In genomic region chr3:101523239-101523638, GRCm38 (mm10) we compare ENCODE assay signal across 22 mouse cellular contexts.
A peak's percentile ranks its signal among the peaks of the same experiment; 100 is the strongest.
DNase-seq lines count a peak whose midpoint lies in the region; ATAC-seq and TF ChIP-seq lines count a peak whose summit lies in the region.
"Had no signal": no experiment of that assay in that cellular context is flagged by ENCODE, and none has a peak within 500 bp of the region (broad histone marks: within the 10 kb centered on the region; RNA-seq: fewer than 3 reads in every experiment).

No protein-coding gene starts in this region.

- no peaks in the 10 kb centered on the region for H3K9me3 ChIP-seq in forebrain, embryonic 14.5 days (replicated peaks; ENCODE audit: control insufficient read depth, low read length)
- no peaks in the 10 kb centered on the region for H3K9me3 ChIP-seq in forebrain, embryonic 12.5 days
- H3K9me3 ChIP-seq in hindbrain, embryonic 15.5 days = no peaks in the 10 kb centered on the region
- no peaks in the 10 kb centered on the region for H3K9me3 ChIP-seq in hindbrain, embryonic 10.5 days
- H3K9me3 ChIP-seq in midbrain, embryonic 16.5 days (replicated peaks; ENCODE audit: control insufficient read depth, low read length, poor library complexity, severe bottlenecking) = no peaks in the 10 kb centered on the region
- H3K9me3 ChIP-seq: embryonic facial prominence, embryonic 12.5 days; heart, embryonic 10.5 days; heart, embryonic 15.5 days; intestine, embryonic 15.5 days; limb, embryonic 13.5 days; lung, embryonic 15.5 days; stomach, embryonic 15.5 days had no signal

- peaks cover 12% of the 10 kb centered on the region for H3K4me1 ChIP-seq in forebrain, embryonic 14.5 days (ENCODE audit: control insufficient read depth, insufficient read depth, low read length)
- H3K4me1 ChIP-seq in forebrain, embryonic 12.5 days = peaks cover 16% of the 10 kb centered on the region
- H3K4me1 ChIP-seq in hindbrain, embryonic 15.5 days (replicated peaks) = peaks cover 23% of the 10 kb centered on the region
- H3K4me1 ChIP-seq in hindbrain, embryonic 10.5 days (replicated peaks) = peaks cover 37% of the 10 kb centered on the region
- peaks cover 15% of the 10 kb centered on the region for H3K4me1 ChIP-seq in midbrain, embryonic 16.5 days (ENCODE audit: control insufficient read depth, insufficient read depth, low read length)

- no peak overlapping the region for H3K4me2 ChIP-seq in forebrain, embryonic 14.5 days (ENCODE audit: low read length)
- no peak overlapping the region for H3K4me2 ChIP-seq in forebrain, embryonic 12.5 days
- no peak overlapping the region for H3K4me2 ChIP-seq in hindbrain, embryonic 15.5 days
- no peak overlapping the region for H3K4me2 ChIP-seq in midbrain, embryonic 16.5 days (ENCODE audit: low read length)
- H3K4me2 ChIP-seq: embryonic facial prominence, embryonic 12.5 days; heart, embryonic 15.5 days; intestine, embryonic 15.5 days; limb, embryonic 13.5 days; liver, embryonic 11.5 days; lung, embryonic 15.5 days; stomach, embryonic 15.5 days had no signal

- no peaks in the 10 kb centered on the region for H3K27me3 ChIP-seq in forebrain, embryonic 14.5 days (replicated peaks; ENCODE audit: control insufficient read depth, insufficient read depth, low read length)
- no peaks in the 10 kb centered on the region for H3K27me3 ChIP-seq in forebrain, embryonic 12.5 days
- H3K27me3 ChIP-seq in hindbrain, embryonic 15.5 days = no peaks in the 10 kb centered on the region
- H3K27me3 ChIP-seq in hindbrain, embryonic 10.5 days (ENCODE audit: insufficient read depth, poor library complexity, severe bottlenecking) = no peaks in the 10 kb centered on the region
- no peaks in the 10 kb centered on the region for H3K27me3 ChIP-seq in midbrain, embryonic 16.5 days (ENCODE audit: control insufficient read depth, insufficient read depth, low read depth, low read length)
- H3K27me3 ChIP-seq: CH12.LX; embryonic facial prominence, embryonic 12.5 days; heart, embryonic 15.5 days; intestine, embryonic 15.5 days; limb, embryonic 13.5 days; lung, embryonic 15.5 days; stomach, embryonic 15.5 days had no signal

- WGBS in forebrain, embryonic 14.5 days = 53% methylated on average over 5 of the region's 5 CpGs
- WGBS in forebrain, embryonic 12.5 days = 67% methylated on average over 5 of the region's 5 CpGs
- WGBS in hindbrain, embryonic 15.5 days = 34% methylated on average over 5 of the region's 5 CpGs
- 63% methylated on average over 5 of the region's 5 CpGs for WGBS in hindbrain, embryonic 10.5 days
- 41% methylated on average over 5 of the region's 5 CpGs for WGBS in midbrain, embryonic 16.5 days

- ATAC-seq in forebrain, embryonic 14.5 days = no peak
- ATAC-seq in forebrain, embryonic 12.5 days (ENCODE audit: low FRiP score) = no peak
- no peak for ATAC-seq in hindbrain, embryonic 15.5 days (ENCODE audit: low FRiP score, low read depth)
- peak; percentile 57 for ATAC-seq in midbrain, embryonic 16.5 days
- ATAC-seq: activated CD4-positive, CD25-positive, alpha-beta regulatory T cell, adult 4 months; intestine, embryonic 15.5 days had no signal

- no peak overlapping the region for H3K9ac ChIP-seq in forebrain, embryonic 14.5 days (ENCODE audit: low read length)
- no peak overlapping the region for H3K9ac ChIP-seq in forebrain, embryonic 12.5 days
- no peak overlapping the region for H3K9ac ChIP-seq in hindbrain, embryonic 15.5 days
- H3K9ac ChIP-seq in midbrain, embryonic 16.5 days (ENCODE audit: low read depth, low read length) = no peak overlapping the region
- H3K9ac ChIP-seq: embryonic facial prominence, embryonic 12.5 days; heart, embryonic 15.5 days; intestine, embryonic 15.5 days; limb, embryonic 13.5 days; lung, embryonic 15.5 days; stomach, embryonic 15.5 days had no signal

- H3K27ac ChIP-seq in forebrain, embryonic 14.5 days (ENCODE audit: low read depth, low read length) = no peak overlapping the region
- no peak overlapping the region for H3K27ac ChIP-seq in forebrain, embryonic 12.5 days
- 0 out of 2 replicates have a peak overlapping the region, but pooled peaks have one; percentile 3 for H3K27ac ChIP-seq in hindbrain, embryonic 15.5 days (replicated peaks)
- no peak overlapping the region for H3K27ac ChIP-seq in hindbrain, embryonic 10.5 days
- 0 out of 2 replicates have a peak overlapping the region, but pooled peaks have one; percentile 36 for H3K27ac ChIP-seq in midbrain, embryonic 16.5 days (ENCODE audit: low read length)
- H3K27ac ChIP-seq: embryonic facial prominence, embryonic 12.5 days; heart, embryonic 10.5 days; hindbrain, postnatal 0 days; intestine, embryonic 15.5 days; lung, embryonic 15.5 days; stomach, embryonic 15.5 days had no signal

- no peak overlapping the region for H3K4me3 ChIP-seq in forebrain, embryonic 14.5 days (ENCODE audit: low read depth, low read length)
- no peak overlapping the region for H3K4me3 ChIP-seq in forebrain, embryonic 12.5 days (replicated peaks)
- no peak overlapping the region for H3K4me3 ChIP-seq in hindbrain, embryonic 15.5 days
- H3K4me3 ChIP-seq in hindbrain, embryonic 10.5 days = no peak overlapping the region
- no peak overlapping the region for H3K4me3 ChIP-seq in midbrain, embryonic 16.5 days (ENCODE audit: low read depth, low read length)
- H3K4me3 ChIP-seq: embryonic facial prominence, embryonic 12.5 days; heart, embryonic 10.5 days; heart, embryonic 15.5 days; intestine, embryonic 15.5 days; limb, embryonic 13.5 days; lung, embryonic 15.5 days; stomach, embryonic 15.5 days had no signal

- no peak for TF ChIP-seq POLR2A in brain, embryonic 14.5 days (IDR thresholded peaks at IDR 0.05; ENCODE audit: borderline replicate concordance, extremely low read depth, insufficient read depth, insufficient read length, poor library complexity, severe bottlenecking)

- DNase-seq in forebrain, embryonic 14.5 days (ENCODE audit: low spot score) = peak; percentile 32
- no peak for DNase-seq in hindbrain, embryonic 10.5 days (ENCODE audit: low spot score)
- DNase-seq in brain, embryonic 14.5 days (ENCODE audit: low read depth) = peak; percentile 50
- no peak for DNase-seq in ovary, adult 18-20 months (ENCODE audit: low spot score)
- DNase-seq: adrenal gland, adult 8-10 months; embryo, embryonic 11 days; gastrocnemius, postnatal 25 days; thymus, postnatal 14 days had no signal

- TF ChIP-seq CTCF in brain, embryonic 14.5 days (IDR thresholded peaks at IDR 0.05; ENCODE audit: borderline replicate concordance, extremely low read depth, insufficient read depth, insufficient read length) = no peak

- H3K36me3 ChIP-seq in forebrain, embryonic 14.5 days (ENCODE audit: control insufficient read depth, insufficient read depth, low read length) = no peaks in the 10 kb centered on the region
- H3K36me3 ChIP-seq in forebrain, embryonic 12.5 days (replicated peaks) = no peaks in the 10 kb centered on the region
- H3K36me3 ChIP-seq in hindbrain, embryonic 15.5 days = no peaks in the 10 kb centered on the region
- no peaks in the 10 kb centered on the region for H3K36me3 ChIP-seq in hindbrain, embryonic 10.5 days
- H3K36me3 ChIP-seq in midbrain, embryonic 16.5 days (ENCODE audit: control insufficient read depth, insufficient read depth, low read length) = no peaks in the 10 kb centered on the region
- H3K36me3 ChIP-seq: embryonic facial prominence, embryonic 12.5 days; heart, embryonic 10.5 days; heart, embryonic 15.5 days; intestine, embryonic 15.5 days; limb, embryonic 13.5 days; lung, embryonic 15.5 days; stomach, embryonic 15.5 days had no signal

Comparison
In these comparisons a context has a peak if more than half of its experiments do, and no peak if none do; other contexts are left out.
1. H3K27ac ChIP-seq: peak in hindbrain, embryonic 15.5 days (single experiment) and midbrain, embryonic 16.5 days (single experiment); none in forebrain, embryonic 14.5 days (single experiment), forebrain, embryonic 12.5 days (single experiment) and hindbrain, embryonic 10.5 days (single experiment).
2. DNase-seq: peak in forebrain, embryonic 14.5 days (single experiment) and brain, embryonic 14.5 days (single experiment); none in hindbrain, embryonic 10.5 days (single experiment) and ovary, adult 18-20 months (single experiment).